Mouse (Mus musculus) limb, embryonic 14.5 days (tissue): Measurements from ENCODE around the gene Fam229b. TPM values are rescaled to one million over a fixed set of nuclear protein-coding genes. Genes with fewer than 3 reads are reported as not detected.

Experiments used
- ATAC-seq: fragments of 200-750 bp; cut with Nextera tagmentation; 2 replicates; pipeline ENCODE4 v1.8.0; 2017; ENCODE audit warnings: low read depth, moderate number of reproducible peaks, moderate TSS enrichment; ENCODE audit not compliant: low FRiP score
- DNase-seq: peaks from one replicate; pipeline ENCODE4 v3.0.0-alpha.2; 2015; ENCODE audit warnings: low spot score
- H3K27ac ChIP-seq: fragments of 300-500 bp; sonication (generic); replicated peaks from 2 replicates; pipeline ENCODE4 v1.5.1; 2014; ENCODE audit warnings: low read depth, mild to moderate bottlenecking, low read length, moderate library complexity, mixed read lengths
- H3K27me3 ChIP-seq: fragments of 300-500 bp; sonication (generic); 2 replicates; pipeline ENCODE4 v1.6.1; 2014; ENCODE audit warnings: low read length, mixed read lengths; ENCODE audit not compliant: control insufficient read depth, insufficient read depth
- H3K36me3 ChIP-seq: fragments of 300-500 bp; sonication (generic); 2 replicates; pipeline ENCODE4 v1.6.1; 2014; ENCODE audit warnings: mild to moderate bottlenecking, low read length, moderate library complexity, mixed read lengths; ENCODE audit not compliant: control insufficient read depth, insufficient read depth
- H3K4me1 ChIP-seq: fragments of 300-500 bp; sonication (generic); 2 replicates; pipeline ENCODE4 v1.6.1; 2014; ENCODE audit warnings: antibody characterized with exemption, low read length, mixed read lengths; ENCODE audit not compliant: control insufficient read depth, insufficient read depth
- H3K4me2 ChIP-seq: fragments of 300-500 bp; sonication (generic); replicated peaks from 2 replicates; pipeline ENCODE4 v1.6.1; 2014; ENCODE audit warnings: low read depth, mild to moderate bottlenecking, low read length, moderate library complexity; ENCODE audit not compliant: severe bottlenecking
- H3K4me3 ChIP-seq: fragments of 300-500 bp; sonication (generic); replicated peaks from 2 replicates; pipeline ENCODE4 v1.5.1; 2014; ENCODE audit warnings: low read length
- H3K9ac ChIP-seq: fragments of 300-500 bp; sonication (generic); 2 replicates; pipeline ENCODE4 v1.6.1; 2014; ENCODE audit warnings: mild to moderate bottlenecking, low read depth, low read length, moderate library complexity; ENCODE audit not compliant: severe bottlenecking
- H3K9me3 ChIP-seq: fragments of 300-500 bp; sonication (generic); 2 replicates; pipeline ENCODE4 v1.6.1; 2016; ENCODE audit warnings: low read length; ENCODE audit not compliant: control insufficient read depth
- POLR2A ChIP-seq: fragments of 200-500 bp; IDR thresholded peaks from 2 replicates; pipeline ENCODE4 v1.8.0; 2012; ENCODE audit warnings: inconsistent platforms, mild to moderate bottlenecking, moderate library complexity, borderline replicate concordance; ENCODE audit not compliant: insufficient read depth, insufficient read length; ENCODE audit errors: extremely low read depth
- WGBS: fragments of 180-500 bp; shearing (Covaris S2); extraction: QIAGEN DNeasy Blood & Tissue Kit; methylation state at CpG from one replicate; pipeline ENCODE4 v1.1.7; 2014; 5-methylcytosine and 5-hydroxymethylcytosine counted together
- polyA plus RNA-seq, 2 experiments: library from polyadenylated mRNA; depleted of rRNA in 1 of 2; stranded (reverse) in 1 of 2; unstranded in 1 of 2; fragments of >200 nt; fragmentation: Nextera tagmentation in 1 of 2; extraction: Ambion mirVana in 1 of 2; gene quantifications; 2 replicates each; pipeline versions ENCODE4 v1.2.1 to v1.2.3; 2012 to 2014

Fam229b gene
- polyA plus RNA-seq, 2 experiments = 7.6 to 10.9 TPM

GRCm38 (mm10) chr10:39171603-39172539 lies 38.2 kb upstream of the Fam229b start:
- Histone ChIP-seq H3K4me1 (0 out of 2 replicates have a peak, but pooled peaks cover 23% of the 10 kb centered on the region), H3K4me2 (peak overlapping the region; percentile 79), H3K27me3 (no peaks in the 10 kb centered on the region), H3K9ac (peak overlapping the region; percentile 25; the same call in 1 of the 2 replicates), H3K27ac (peak overlapping the region; percentile 70), H3K4me3 (peak overlapping the region; percentile 43), H3K36me3 (no peaks in the 10 kb centered on the region), H3K9me3 (no peaks in the 10 kb centered on the region)
- ATAC-seq (peak; percentile 76), DNase-seq (peak; percentile 89)
- TF ChIP-seq POLR2A = no peak
- WGBS = 18% methylated on average over 26 of the region's 26 CpGs

GRCm38 (mm10) chr10:39171134-39171533 lies 37.4 kb upstream of the Fam229b start:
- peak overlapping the region; percentile 25; the same call in 1 of the 2 replicates for H3K9ac ChIP-seq
- ATAC-seq (peak; percentile 87), DNase-seq (peak; percentile 94)
- H3K27me3 ChIP-seq = no peaks in the 10 kb centered on the region
- no peak for TF ChIP-seq POLR2A
- H3K4me2 ChIP-seq = peak overlapping the region; percentile 79
- WGBS = under 1% methylated on average over 19 of the region's 19 CpGs
- H3K4me3 ChIP-seq = peak overlapping the region; percentile 43
- H3K9me3 ChIP-seq = no peaks in the 10 kb centered on the region
- H3K27ac ChIP-seq = peak overlapping the region; percentile 70
- no peaks in the 10 kb centered on the region for H3K36me3 ChIP-seq
- H3K4me1 ChIP-seq = 0 out of 2 replicates have a peak, but pooled peaks cover 23% of the 10 kb centered on the region

DNA sequence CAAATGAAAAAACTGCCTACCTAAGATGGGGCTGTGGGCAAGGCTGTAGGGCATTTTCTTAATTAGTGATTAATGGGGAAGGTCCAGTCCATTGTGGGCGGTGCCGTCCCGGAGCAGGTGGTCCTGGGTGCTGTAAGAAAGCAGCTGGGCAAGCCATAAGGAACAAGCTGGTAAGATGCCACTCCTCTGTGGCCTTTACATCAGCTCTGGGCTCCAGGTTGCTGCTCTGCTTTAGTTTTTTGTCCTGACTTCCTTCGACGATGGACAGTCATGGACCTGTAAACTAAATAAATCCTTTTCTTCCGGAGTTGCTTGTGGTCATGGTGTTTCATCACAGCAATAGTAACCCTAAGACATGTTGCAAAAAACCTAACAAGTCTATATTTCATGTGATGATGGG lies 37.0 kb upstream of the Fam229b start:
- H3K27me3 ChIP-seq = no peaks in the 10 kb centered on the region
- H3K4me2 ChIP-seq = peak overlapping the region; percentile 31; the same call in 1 of the 2 replicates
- no peaks in the 10 kb centered on the region for H3K36me3 ChIP-seq
- 20% methylated on average over 6 of the region's 6 CpGs for WGBS
- H3K4me3 ChIP-seq = no peak overlapping the region
- 0 out of 2 replicates have a peak, but pooled peaks cover 23% of the 10 kb centered on the region for H3K4me1 ChIP-seq
- ATAC-seq (no peak), DNase-seq (no peak)
- H3K27ac ChIP-seq = no peak overlapping the region
- no peak for TF ChIP-seq POLR2A
- no peaks in the 10 kb centered on the region for H3K9me3 ChIP-seq
- H3K9ac ChIP-seq = no peak overlapping the region

DNA sequence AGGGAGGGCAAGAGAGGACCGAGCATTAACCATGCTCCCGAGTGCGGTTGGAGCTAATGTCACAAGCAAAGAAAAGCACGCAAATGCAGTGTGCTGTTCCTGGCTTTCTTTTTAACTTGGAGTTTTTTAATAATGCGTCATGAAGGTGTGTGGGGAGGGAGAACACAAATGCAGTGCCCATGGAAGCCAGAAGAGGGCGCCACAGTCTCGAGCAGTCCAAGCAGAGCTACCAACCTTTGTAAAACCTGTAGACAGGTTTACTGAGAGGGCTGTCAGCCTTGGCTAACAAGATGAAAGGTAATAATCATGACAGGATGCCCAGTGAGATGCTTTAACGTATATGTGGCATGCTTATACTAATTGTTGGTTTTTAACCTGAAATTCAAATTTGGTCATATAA lies 36.5 kb upstream of the Fam229b start:
- Histone ChIP-seq H3K4me2 (peak overlapping the region; percentile 43), H3K9ac (no peak overlapping the region), H3K4me3 (peak overlapping the region; percentile 18), H3K27ac (no peak overlapping the region), H3K27me3 (no peaks in the 10 kb centered on the region), H3K4me1 (0 out of 2 replicates have a peak, but pooled peaks cover 23% of the 10 kb centered on the region), H3K9me3 (no peaks in the 10 kb centered on the region), H3K36me3 (no peaks in the 10 kb centered on the region)
- 1% methylated on average over 8 of the region's 8 CpGs for WGBS
- TF ChIP-seq POLR2A = no peak
- ATAC-seq = no peak
- DNase-seq = peak; percentile 80

- 0 out of 2 replicates have a peak, but pooled peaks cover 23% of the 10 kb centered on the region for H3K4me1 ChIP-seq
- ATAC-seq (no peak), DNase-seq (no peak)
- no peak for TF ChIP-seq POLR2A
- H3K9me3 ChIP-seq = no peaks in the 10 kb centered on the region
- no peak overlapping the region for H3K9ac ChIP-seq
- no peaks in the 10 kb centered on the region for H3K27me3 ChIP-seq
- no peaks in the 10 kb centered on the region for H3K36me3 ChIP-seq
- H3K27ac ChIP-seq = no peak overlapping the region
- peak overlapping the region; percentile 18; the same call in 1 of the 2 replicates for H3K4me3 ChIP-seq
- WGBS = 19% methylated on average over 9 of the region's 9 CpGs
- peak overlapping the region; percentile 43 for H3K4me2 ChIP-seq
These were observed 35.9 kb upstream of the Fam229b start for GRCm38 (mm10) chr10:39169642-39170041.
